Mouse (Mus musculus) ES-E14 (cell line): ENCODE data around the gene Hirip3.

ENCODE experiments used
- CHD2 ChIP-seq: IDR thresholded peaks from 2 replicates; pipeline ENCODE4 v1.6.1; 2014; ENCODE audit warnings: mild to moderate bottlenecking, low read depth, low read length, inconsistent platforms
- HCFC1 ChIP-seq: IDR thresholded peaks from 2 replicates; pipeline ENCODE4 v1.6.1; 2012; ENCODE audit warnings: low read length, inconsistent platforms, borderline replicate concordance; ENCODE audit not compliant: insufficient read depth
- MAFK ChIP-seq: IDR thresholded peaks from 2 replicates; pipeline ENCODE4 v1.6.1; 2014; ENCODE audit warnings: mild to moderate bottlenecking, low read depth, low read length, inconsistent platforms; ENCODE audit not compliant: insufficient read depth
- ZC3H11A ChIP-seq: IDR thresholded peaks from 2 replicates; pipeline ENCODE4 v1.6.1; 2012; ENCODE audit warnings: low read depth, mild to moderate bottlenecking, inconsistent platforms, low read length, borderline replicate concordance
- ZNF384 ChIP-seq: IDR thresholded peaks from 2 replicates; pipeline ENCODE4 v1.6.1; 2012; ENCODE audit warnings: low read depth, low read length, inconsistent platforms

GRCm38 (mm10) chr7:126845516-126845915 is 16.3 kb upstream of the Hirip3 start:
- TF ChIP-seq CHD2, result no peak
- TF ChIP-seq MAFK, result no peak
- TF ChIP-seq ZC3H11A, result no peak
- TF ChIP-seq ZNF384, result no peak
- no peak for TF ChIP-seq HCFC1
